Mouse (Mus musculus): Measurements from ENCODE around the gene Myadml2.

The Myadml2 gene

DNA sequence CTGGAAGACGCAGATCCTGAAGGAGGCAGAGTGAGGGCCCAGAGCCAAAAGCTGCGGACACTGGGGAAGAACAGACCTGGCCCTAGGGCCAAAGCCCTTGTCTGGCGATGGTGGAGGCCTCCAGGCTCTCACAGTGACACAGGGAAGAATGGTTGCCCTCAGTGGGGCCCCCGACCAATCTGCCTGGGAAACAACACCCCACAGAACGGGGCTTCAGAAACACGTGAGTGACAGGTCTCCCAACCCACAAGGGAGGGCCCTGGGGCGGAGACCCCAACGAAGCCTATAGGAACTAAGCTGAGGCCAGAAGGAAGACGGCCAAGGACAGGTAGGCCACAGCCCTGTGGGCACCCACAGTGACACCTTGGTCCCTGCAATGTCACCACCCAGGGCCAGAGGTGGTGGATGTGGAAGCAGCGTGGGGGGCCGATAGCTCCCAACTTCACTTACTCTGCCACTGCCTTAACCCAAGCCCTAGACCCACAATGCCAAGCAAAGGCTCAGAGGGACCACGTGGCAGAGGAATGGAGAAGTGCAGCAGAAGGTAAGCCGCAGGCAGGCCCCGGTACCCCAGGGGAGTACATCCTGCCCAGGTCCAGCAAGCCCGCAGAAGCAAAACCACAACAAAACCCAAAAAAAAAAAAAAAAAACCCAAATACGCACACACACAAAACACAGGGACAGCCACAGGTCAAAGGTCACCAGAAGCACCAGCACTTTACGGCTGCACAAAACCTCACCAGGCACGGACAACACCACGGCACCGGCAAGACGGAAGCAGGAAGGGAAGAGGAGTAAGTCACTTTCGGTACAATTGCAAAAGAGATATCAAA, 20.3 kb downstream of the Myadml2 start:
- TF ChIP-seq GATA4 (IDR thresholded peaks at IDR 0.05; ENCODE audit: insufficient replicate concordance, low read length), result no peak

DNA sequence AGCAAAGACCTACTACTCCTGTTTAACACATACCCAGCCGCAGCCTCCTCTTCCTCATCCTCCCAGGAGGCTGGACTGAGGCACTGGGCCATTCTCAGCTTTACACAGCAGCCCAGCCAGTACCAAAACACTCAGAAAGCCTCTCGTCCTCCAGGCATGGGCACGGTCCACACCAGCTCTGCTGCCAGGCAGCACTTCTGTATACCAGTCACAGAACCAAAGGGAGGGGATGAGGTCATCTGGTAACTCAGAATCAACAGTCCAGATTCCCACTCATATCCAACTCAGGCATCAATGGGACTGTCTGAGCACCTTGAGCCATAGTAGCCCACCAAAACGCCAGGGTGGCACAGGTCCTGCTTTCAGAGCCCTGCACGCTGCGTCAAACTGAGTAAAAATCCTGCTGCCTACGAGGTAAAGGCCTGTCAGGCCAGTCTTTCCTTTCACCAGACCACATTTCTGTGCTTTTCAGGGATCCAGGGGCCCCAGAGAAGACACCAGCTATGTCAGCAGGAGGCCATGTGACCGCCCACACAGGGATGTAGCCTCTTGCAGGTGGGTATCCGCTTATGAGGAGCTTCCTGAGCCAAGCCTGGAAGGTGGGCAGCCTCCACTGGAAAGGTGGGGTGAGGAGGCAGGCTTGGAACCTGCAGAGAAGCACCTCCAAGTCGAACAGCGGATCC, 21.0 kb downstream of the Myadml2 start:
- no peak for TF ChIP-seq GATA4 (IDR thresholded peaks at IDR 0.05; ENCODE audit: insufficient replicate concordance, low read length)

DNA sequence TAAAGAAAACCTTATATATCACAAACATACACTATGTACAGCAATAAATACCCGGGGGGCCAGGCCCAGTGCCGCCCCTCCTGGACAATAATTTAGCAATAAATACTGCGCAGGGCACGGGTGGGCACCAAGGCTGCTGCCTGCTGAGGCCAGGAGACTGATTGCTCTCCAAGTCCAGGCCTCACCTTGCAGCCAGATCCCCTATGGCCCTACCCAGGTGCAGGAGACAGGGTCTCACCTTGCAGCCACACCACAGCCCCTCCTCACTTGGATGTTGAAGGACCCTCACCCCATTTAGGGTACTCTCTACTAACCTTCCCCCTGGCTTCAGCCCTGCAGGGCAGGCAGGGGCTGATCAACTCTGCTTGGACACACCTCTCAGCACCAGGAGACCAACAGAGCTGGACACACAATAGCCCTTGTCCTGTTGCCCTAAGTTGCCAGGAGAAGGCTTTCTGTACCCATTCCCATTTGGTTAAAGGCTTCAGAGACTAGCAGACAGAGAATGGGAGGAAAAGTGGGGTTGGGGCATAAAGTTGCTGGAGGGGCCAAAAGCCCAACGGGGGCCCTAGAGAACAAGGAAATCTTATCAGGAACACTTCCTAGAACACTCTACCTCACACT, 22.7 kb downstream of the Myadml2 start, which contains the start of gene Sirt7:
Sirt7 (minus strand) TSS at position 89 of the 624 bp plus-strand sequence.
- TF ChIP-seq GATA4 (IDR thresholded peaks at IDR 0.05; ENCODE audit: insufficient replicate concordance, low read length), result no peak

DNA sequence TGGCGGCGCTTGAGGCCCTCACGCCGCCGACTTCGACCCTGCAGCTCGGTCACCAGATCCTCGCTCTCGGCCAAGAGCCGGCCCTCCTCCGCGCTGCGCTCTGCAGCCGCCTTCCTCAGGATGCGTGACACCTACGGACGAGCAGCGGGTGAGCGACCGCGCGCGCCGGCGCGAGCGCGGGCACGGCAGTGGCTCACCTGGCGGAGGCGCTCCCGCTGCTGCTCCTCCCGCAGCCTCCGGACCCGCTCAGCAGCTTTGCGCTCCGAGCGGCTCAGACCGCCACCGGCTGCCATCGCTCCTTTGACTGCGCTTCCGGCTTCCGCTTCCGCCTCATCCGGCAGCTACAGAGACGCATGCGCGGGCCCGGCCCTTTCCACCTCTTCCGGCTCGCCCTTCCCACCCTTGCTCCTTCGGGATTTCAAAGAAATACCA, 23.3 kb downstream of the Myadml2 start:
- no peak for TF ChIP-seq GATA4 (IDR thresholded peaks at IDR 0.05; ENCODE audit: insufficient replicate concordance, low read length)

DNA sequence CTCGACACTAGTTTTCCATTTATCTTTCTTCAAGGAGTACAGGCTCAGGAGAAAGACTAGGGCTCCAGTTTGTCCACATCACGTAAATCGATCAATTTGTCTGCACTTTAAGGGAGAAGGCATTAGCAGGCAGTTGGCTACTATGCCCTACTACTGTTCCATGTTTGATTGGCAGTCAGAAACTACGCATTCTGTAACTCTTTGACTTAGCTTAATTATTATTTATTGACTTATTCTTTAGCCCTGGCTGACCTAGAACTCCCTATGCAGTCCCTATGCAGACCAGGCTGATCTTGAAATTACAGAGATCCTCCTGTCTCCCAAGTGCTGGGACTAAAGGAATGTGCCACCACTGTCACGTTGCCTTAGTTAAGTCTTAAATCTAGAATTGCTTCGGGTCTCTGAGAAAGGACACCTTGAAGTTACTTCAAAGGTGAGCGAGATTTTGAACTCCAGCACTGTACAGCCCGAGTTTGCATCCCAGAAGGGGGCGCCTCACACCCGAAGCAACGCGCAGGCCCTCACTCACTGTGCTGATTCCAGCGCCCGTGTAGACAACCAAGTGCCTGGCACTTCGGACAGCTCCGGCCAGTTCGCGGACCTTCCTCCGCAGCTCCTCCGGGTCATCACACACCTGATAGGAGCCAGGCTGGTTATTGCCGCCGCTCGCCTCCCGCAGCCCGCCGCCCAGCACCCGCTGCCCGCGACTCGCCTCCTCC, 23.8 kb downstream of the Myadml2 start:
- TF ChIP-seq GATA4 (IDR thresholded peaks at IDR 0.05; ENCODE audit: insufficient replicate concordance, low read length), result no peak

DNA sequence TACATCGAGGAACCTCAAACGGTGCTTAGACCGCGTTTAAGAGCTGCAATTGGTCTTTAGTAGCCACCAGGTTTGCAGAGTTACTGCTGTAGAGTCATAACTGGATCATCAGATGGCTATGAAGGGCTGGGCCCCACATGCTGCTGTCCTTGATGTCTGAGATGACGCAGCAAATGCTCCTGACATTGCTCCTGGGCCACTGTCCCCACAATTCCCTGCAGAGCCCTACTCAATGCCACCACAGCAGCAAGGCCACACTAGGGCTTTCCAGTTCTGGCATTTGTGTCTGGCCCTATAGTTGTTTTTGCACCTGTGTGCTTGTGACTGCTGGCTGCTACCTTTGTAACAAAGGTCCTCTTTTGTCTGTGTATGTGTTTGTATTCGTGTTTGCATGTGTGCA, 25.2 kb downstream of the Myadml2 start:
- no peak for TF ChIP-seq GATA4 (IDR thresholded peaks at IDR 0.05; ENCODE audit: insufficient replicate concordance, low read length)

DNA sequence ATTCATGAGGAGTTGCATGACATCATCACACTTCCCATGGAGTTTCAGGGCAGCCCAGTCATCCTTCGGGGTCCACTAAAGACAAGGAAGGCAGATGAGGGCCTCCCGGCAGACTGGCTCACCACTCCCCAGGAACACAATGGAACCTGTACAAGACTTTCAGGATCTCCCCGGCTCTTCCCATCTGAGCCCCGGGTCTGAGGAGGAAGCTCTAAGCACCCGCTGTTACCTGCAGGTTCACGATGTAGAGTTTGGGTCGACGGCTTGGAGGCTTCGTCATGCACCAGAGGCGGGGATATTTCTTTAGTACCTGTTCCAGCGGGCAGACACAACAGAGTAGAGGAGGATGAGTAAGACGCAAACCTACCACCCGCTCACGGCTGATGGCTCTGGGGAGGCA, 27.8 kb downstream of the Myadml2 start:
- no peak for TF ChIP-seq GATA4 (IDR thresholded peaks at IDR 0.05; ENCODE audit: insufficient replicate concordance, low read length)

DNA sequence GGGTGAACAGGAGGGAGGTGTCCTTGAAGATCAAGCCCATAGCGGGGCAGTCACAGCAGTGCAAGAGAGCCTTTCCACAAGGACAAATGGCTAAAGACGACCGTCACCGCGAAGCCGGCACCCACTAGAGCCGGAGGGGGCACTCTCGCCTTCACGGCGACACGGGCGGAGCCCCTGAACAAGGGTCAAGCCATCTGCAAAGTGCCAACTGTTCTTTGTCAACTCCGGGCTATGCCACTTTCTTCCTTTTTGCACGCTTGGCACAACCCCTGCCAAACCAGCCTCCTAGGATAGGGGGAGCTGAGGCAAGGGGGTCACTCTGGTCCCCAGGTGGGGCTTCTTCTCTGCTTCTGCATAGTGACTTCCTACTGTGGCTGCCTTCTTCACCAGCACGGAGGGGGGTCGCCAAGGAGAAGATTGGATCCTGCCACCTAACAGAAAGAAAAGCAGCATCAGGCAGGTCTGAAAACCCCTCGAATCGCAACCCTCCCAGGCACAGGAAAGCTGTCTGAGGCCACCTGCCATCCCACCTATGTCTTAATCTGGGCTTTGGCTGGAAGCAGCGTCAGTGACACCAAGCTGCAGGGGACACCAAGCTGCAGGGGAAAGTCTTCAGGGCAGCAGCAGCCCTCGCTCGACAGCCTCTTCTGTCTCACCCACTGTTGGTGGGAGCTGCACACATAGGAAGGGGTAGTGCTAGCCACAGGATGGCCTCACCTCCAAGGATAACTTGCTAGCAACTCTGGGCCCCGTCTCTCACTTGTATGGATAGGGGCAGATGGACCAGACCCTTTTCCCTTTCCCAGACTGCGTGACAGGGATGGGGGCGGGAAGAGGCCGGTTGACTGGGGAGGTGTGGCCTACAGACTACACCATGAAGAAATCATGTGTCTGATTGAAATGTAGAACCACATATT, 29.1 kb downstream of the Myadml2 start:
- TF ChIP-seq GATA4 (IDR thresholded peaks at IDR 0.05; ENCODE audit: insufficient replicate concordance, low read length), result no peak

DNA sequence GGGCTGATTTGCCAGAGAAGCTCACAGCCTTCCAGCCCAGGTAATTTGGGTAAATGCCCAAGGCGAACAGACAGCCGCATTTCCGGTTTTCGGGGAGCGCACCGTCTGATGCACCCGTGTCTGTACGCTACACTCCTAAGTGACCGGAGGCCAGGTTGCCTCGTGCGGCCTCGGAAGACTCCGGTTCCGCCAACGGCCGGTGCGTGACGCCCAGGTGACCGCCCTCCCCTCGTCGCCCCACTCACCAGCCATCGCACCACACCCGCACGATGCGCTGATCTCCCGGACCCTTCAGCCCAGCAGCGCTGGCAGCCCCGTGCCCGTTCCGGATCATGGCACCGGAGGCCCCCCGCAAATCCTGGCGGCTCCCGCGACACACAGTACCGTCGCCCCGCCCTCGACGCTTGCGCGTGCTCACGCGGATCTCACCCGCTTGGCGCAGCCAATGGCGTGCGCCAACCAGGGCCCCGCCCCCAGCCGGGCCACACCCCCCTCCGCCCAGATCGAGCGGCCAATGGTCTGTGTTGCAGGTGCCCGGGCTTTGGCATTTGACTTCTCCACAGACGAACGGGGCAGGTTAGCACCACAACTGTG, 30.3 kb downstream of the Myadml2 start, which contains the start of gene Pcyt2:
Pcyt2 (minus strand) TSS at position 418 of the 594 bp plus-strand sequence.
- no peak for TF ChIP-seq GATA4 (IDR thresholded peaks at IDR 0.05; ENCODE audit: insufficient replicate concordance, low read length)

DNA sequence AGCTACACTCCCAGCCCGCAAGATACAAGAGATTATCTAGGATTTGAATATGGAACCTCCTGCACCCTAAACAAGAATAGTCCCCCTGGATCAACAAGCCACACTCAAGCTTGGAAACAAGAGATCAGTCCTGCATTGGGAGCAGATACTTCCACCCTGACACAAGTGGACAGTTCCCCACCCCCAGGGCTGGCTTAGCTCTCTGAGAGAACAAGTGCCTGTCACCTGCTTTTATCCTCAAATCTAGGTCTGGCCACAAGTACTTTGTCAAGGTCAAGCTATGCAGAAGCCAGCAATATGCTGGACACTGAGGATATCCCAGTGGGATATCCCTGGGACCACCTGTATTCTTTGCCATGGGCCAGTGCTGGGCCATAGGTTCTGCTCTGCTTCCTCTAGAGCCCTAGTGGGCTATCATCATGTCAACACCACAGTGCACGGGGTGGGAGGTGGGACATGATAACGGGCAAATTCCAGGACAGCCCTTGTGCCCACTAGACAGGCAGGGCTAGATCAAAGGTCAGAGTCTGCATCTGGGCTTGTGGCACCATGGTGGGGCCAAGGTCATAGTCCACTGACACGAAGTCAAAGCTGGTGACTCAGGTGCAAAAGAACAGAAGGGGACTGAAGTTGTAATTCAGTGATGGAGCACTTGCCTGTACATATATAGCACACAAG, 31.2 kb downstream of the Myadml2 start:
- TF ChIP-seq GATA4 (IDR thresholded peaks at IDR 0.05; ENCODE audit: insufficient replicate concordance, low read length), result 0 out of 2 replicates have a peak, but pooled peaks have one; percentile 31

DNA sequence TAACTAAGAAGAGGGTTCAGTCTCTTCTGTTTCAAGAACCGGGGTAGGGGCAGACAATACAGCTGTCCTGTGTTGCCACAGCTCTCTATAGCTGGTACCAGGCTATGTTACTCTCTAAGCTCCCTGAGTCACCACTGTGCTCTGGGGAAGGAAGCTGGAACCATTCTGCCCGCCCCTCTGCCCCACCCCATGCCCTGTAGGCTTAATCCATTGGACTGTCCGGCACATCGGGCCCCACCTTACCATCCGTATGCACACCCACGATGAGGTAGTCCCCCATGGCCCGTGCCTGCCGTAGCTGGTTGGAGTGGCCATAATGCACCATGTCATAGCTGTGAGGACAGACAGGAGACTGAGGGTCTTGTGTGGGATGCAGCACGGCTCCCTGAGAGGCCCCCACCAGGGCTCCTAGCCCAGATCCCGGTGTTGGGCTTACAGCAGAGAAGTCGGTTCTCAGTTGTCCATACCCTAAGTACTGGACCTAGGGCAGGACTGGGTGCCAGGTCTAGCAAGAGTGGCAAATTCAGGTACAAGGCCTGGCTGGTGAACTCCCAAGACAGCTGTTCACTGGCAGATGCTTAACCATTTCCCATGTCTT, 32.3 kb downstream of the Myadml2 start:
- TF ChIP-seq GATA4 (IDR thresholded peaks at IDR 0.05; ENCODE audit: insufficient replicate concordance, low read length), result no peak

DNA sequence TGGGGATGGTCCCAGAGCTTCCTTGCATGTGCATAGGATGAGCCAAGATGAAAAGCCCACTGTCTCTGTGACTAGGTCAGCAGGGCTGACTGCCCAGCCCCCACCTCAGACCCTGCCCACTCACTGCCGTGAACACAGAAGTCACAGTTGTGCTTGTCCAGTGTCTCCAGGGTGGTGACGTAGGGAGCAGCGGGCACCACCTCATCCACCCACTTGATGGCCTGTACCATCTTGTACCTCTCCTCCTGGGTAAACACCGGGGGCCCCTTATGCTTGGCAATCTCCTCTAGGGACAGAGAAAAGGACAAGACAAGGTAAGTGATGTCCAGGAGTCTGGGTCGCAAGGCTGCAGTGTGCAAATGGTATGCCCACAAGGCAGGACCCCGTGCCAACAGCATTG, 32.8 kb downstream of the Myadml2 start:
- no peak for TF ChIP-seq GATA4 (IDR thresholded peaks at IDR 0.05; ENCODE audit: insufficient replicate concordance, low read length)

DNA sequence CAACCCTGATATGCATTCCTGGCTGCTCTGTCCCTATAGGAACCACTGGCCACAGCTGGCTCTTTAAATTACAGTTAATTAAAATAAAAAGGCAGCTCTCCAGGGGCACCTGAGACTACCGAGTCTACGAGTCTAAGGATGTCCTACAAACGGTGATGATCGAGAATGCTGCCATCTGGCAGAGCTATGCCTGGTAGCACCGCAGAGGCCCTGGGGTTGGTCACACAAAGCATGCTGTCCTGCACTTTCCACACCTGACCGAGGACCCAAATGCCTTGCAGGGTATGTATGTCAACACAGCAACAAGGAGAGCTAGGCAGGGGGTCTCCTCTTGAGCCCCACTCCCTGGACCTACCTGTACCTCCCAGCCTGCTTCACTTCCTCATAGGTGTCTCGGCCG, 34.0 kb downstream of the Myadml2 start:
- TF ChIP-seq GATA4 (IDR thresholded peaks at IDR 0.05; ENCODE audit: insufficient replicate concordance, low read length), result no peak
